Mouse (Mus musculus) fibroblast of lung, adult 2 months (primary cell): ENCODE data around the gene 1810062G17Rik.
A peak's percentile ranks its signal among the peaks of the same experiment; 100 is the strongest.

Experiments
- DNase-seq: peaks from one replicate; pipeline ENCODE4 v3.0.0-alpha.2; 2011; ENCODE audit warnings: low read depth

Gene 1810062G17Rik

GRCm38 (mm10) chr3:36475532-36476087 is at the start of gene 1810062G17Rik, which contains the start of gene Anxa5:
1810062G17Rik (plus strand) TSS chr3:36475937.
Anxa5 (minus strand) TSS chr3:36475894.
- DNase-seq, result peak; percentile 96

- no peak for DNase-seq
Observed at GRCm38 (mm10) chr3:36427386-36427785, 48.4 kb upstream of the 1810062G17Rik start.

DNA sequence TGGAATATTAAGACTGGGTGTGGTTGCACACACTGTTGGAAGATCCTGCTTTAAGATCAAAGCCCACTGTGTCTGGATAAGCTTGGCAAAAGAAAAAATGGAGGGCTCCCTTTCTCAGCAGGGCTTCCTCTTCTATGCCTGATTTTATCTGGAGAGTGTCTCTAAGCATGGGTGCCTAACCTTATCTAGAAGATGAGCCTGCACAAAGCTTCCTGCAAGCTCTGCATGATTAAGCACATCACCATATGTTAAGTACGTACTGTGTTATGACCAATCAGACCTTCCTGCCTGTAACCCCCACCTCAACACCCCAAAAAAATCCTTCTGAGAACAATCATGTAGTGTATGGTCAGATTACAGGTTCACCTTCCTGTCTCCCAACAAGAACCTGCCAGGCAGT is 45.4 kb upstream of the 1810062G17Rik start:
- no peak for DNase-seq

DNA sequence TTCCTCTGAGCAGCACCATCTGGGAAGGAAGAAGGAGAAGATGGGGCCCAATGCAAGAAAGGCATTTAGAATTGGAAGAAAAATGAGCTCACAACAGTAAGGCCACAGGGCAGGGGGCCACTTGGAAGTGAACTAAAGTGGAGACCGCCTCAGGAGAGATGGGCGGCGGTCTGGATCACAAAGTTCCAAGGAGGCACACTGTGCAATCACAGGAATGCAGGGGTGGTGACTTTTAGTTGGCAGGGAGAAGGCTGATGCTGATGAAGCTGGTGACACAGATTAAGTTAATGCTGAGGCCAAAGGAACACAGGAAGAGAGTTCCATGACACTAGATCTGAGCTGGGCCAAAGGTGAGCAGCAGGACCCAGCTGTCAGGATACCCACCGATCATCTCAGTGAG is 35.5 kb upstream of the 1810062G17Rik start:
- DNase-seq, result no peak

- DNase-seq, result no peak
Observed at GRCm38 (mm10) chr3:36442426-36442825, 33.3 kb upstream of the 1810062G17Rik start.

DNA sequence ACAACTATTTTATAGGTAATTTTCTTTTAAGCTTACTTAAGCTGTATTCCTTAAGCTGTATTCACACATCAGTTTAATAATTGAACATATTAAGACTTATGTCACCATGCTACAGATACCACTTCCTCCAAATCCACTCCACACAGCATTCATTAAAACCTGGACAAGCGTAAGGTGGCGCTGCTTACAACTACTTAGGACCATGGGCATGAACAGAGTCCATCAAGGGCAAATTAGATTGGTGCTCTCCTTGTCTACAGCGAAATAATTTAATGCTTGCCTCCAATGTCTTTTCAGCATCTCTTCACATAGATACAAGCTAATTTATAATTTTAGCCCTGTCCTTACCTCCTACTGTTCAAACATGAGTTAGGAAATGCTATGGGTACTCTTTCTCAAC is 29.7 kb upstream of the 1810062G17Rik start:
- DNase-seq, result no peak

DNA sequence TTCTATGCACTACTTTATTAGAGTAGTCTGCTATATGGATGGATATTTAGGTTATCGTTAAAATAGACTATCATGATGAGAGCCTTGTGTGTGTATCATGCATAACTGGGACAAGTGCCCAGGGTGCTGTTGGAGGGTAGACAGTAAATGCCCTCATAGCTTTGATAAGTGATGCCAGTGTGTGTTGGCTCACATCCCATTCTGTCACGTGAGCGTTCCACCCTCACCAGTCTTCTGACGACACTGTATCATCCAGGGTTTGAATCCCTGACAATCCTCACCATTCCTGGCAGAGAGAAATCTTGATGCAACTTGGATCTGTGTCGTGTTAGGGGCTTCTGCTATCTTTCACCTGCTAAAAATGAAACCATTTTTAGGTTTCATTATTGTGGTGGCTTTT is 29.2 kb upstream of the 1810062G17Rik start:
- no peak for DNase-seq

- DNase-seq, result no peak
Observed at GRCm38 (mm10) chr3:36446918-36447317, 28.8 kb upstream of the 1810062G17Rik start.

DNA sequence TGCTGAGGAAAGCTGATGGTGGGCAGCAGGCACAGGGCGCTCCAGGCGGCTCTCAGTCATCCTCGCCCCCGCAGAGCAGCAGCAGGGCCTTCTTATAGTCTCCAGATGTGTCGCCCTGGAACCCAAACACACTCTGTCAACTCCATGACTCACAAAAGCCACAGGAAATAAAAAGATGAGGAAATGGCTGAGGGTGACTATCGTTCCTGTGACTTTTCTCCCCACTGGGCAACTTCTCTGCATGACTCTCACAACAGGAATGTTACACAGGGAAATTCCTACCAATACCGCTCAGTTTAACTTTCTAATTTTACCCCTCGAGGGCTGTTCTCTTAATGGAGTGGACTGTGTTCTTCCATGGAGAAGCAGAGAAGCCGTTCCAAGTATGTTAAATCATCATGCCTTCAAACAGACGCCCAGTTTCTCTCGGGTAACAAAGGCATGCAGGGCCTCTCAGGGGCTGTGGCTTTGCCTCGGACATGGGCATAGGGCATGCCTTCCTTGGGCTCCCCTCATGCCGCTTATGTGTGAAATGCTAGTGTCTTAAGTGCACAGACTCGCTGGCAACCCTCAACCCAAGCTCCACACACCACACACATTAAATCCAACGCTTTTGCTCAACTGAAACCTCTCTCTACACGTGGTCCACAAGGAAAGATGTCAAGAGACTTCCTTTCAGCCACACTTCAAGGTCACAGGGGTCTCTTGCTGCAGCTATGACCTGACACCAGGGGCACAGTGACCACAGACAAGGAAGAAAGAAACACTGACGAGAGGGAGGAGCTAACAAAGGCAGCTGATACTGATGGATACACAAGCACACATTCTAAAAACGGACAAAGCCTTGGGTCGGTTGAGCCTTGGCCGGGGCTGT is 26.2 kb upstream of the 1810062G17Rik start:
- DNase-seq, result peak; percentile 91

DNA sequence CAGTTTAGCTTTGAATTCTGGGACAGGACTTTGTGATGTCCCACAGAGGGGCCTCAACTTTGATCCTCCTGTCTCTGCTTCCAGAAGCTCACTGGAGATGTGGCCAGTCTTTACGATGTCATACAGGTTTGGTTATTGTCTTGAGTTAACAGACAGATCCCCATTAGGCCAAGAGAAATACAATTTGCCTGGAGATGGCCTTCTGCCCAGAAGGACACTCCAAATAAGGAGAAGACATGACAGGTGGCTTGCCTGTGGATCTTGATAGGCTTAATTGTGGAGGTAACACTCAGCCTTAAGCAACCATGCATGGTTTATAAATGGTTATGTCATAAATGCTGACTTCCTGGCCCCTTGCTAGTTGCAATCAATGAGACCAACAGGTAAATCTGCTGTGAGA is 23.2 kb upstream of the 1810062G17Rik start:
- DNase-seq, result no peak

DNA sequence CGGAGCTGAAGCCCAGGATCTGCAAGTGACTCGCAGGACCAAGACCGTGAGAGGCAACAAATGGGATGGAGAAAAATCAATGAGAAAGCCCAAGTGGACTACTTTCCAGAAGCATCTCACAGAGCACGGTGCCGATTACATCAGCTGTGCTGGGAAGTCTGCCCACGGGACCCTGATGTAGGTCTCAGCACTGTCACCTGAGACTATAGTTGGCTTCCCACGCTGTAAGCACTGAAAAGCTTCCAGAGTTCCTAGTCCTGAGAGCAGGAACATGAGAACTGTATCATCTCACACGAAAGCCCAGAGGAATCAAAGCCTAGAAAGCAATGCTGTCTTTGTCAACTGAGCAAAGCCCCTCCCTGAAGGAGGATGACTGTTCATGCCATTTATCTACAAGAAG is 20.6 kb upstream of the 1810062G17Rik start:
- no peak for DNase-seq

- no peak for DNase-seq
Observed at GRCm38 (mm10) chr3:36455566-36455965, 20.2 kb upstream of the 1810062G17Rik start.

DNA sequence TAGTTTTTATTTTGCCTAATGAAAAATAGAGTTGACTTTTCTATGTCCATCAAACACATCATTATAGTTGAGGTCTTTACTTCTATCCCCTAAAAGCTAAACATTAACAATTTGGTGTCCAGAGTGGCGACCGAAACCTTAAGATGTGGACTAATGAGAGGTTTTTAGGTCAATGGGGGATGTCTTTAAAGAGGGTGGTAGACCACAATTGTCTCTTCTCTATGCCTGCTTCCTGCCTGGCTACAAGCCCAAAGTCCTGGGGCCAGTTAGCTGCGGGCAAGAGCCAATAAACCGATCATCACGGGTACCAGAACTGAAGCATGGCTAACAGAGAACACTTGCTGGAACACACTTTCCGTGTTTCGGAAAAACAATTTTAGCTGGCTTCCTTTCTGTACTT is 15.0 kb upstream of the 1810062G17Rik start:
- DNase-seq, result no peak

DNA sequence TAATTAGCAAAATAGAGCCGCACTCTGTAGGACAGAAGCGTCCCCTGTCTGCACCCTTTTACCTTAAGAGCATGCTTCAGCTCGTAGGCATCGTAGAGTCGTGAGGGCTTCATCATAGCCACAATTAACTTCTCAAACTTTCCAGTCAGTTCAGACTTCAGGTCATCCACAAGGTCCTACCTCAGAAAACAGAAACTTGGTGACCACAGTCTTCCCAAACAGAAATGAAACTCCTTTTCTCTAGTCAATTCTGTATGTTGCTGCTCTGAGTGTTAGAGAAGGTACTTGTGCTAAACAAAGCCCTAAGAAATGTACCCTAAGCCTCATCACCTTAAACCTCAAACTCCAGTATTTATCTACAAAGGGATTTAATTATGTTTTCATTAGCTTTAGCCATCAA is 13.9 kb upstream of the 1810062G17Rik start:
- no peak for DNase-seq

DNA sequence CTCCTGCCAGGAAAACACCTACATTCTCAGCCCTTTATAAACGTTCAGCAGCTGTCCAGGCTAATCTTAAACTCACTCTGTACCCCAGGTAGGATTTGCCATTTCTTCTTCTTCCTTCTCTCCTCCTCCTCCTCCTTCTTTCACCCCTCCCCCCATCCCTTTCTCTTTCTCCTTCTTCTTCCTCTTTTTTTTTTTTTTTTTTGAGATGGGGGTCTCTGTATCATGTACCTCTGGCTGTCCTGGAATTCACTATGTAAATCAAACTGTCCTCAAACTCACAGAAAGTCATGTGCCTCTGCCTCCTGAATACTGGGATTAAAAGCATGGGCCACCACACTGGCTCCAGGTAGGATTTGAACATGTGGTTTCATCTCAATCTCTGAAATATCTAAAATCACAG is 13.4 kb upstream of the 1810062G17Rik start:
- DNase-seq, result no peak

GRCm38 (mm10) chr3:36465538-36465937 is 10.2 kb upstream of the 1810062G17Rik start:
- no peak for DNase-seq

DNA sequence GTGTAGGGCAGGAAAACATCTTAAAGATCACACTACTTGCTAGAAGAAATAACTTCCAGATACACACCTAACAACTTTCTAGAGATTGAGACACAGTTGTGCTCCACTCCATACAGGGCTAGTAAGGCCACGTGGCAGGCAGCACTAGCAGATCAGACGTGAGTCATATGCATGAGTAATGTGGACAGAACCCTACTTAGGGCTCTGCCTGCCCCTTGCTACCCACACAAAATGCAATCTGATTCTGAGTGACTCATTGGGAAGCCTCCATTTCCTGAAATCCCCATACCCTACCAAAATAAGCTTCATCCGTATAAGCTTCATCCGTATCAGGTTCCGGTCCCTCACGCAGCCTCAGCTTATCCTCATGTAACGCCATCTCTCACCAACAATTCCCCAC is 8.1 kb upstream of the 1810062G17Rik start:
- DNase-seq, result no peak

- no peak for DNase-seq
Observed at GRCm38 (mm10) chr3:36468871-36469270, 6.9 kb upstream of the 1810062G17Rik start.

GRCm38 (mm10) chr3:36471856-36472255 is 3.9 kb upstream of the 1810062G17Rik start:
- DNase-seq, result no peak

DNA sequence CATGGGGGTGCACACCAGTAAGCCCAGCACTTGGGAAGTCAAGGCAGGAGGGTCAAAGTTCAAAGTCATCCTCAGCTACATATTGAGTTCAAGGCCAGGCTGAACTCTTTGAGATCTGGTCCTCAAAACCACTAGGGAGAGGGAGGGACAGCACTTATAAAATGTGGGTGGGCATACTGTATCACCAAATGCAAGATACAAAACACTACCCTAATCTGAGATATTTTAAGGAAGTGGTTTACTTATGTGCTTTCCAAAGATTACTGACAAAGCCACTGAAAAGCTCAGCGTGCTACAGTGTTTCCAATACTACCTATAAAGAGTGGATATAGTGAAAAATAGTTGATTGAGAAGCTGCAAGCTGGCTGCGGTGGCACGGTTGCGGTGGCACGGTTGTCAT is 2.5 kb upstream of the 1810062G17Rik start:
- DNase-seq, result no peak

DNA sequence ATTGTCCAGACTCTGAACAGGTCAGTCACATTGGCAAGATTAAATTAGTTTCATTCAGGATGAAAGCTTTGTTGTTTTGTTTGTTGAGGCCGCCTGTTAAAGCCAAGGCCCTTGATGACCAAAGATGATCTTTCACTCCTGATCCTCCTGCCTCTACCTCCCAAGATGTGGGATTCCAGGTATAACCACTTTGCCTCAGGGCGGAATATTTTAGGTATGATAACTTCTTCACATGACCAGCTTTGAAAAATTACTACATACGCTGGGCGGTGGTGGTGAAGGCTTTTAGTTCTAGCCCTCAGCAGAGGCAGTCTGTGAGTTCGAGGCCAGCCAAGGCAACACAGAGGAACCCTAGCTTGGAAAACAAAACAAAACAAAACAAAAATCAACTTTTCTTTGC is 1.3 kb upstream of the 1810062G17Rik start:
- DNase-seq, result no peak

DNA sequence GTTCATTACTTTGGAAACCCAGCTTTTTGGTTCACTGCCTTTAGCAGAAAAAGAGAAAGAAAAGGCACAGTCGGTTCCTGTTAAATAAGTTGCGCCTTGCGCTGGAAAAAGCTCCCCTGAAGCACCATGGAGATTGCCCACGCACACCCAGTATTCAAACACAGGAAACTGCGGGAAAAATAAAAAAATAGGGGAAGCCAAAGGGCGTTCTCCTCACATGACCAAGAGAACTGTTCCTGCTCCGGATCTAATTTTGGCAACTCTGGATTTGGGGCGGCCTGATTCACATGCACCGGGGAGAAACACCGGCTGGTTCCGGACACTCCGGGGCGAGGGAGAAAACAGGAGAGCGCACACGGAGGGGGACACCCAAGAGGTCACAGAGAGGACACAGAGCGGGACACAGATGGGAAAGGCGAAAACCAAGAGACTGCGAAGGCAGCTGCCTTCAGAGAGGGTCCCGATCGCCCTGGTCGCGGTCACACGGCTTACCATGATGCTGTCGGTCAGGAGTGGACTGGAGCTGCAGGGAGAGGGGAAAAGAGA is 726 bp upstream of the 1810062G17Rik start:
- DNase-seq, result no peak
